Mouse (Mus musculus): ENCODE data around the gene Dusp15.
A peak's percentile ranks its signal among the peaks of the same experiment; 100 is the strongest.

Dusp15 gene

DNA sequence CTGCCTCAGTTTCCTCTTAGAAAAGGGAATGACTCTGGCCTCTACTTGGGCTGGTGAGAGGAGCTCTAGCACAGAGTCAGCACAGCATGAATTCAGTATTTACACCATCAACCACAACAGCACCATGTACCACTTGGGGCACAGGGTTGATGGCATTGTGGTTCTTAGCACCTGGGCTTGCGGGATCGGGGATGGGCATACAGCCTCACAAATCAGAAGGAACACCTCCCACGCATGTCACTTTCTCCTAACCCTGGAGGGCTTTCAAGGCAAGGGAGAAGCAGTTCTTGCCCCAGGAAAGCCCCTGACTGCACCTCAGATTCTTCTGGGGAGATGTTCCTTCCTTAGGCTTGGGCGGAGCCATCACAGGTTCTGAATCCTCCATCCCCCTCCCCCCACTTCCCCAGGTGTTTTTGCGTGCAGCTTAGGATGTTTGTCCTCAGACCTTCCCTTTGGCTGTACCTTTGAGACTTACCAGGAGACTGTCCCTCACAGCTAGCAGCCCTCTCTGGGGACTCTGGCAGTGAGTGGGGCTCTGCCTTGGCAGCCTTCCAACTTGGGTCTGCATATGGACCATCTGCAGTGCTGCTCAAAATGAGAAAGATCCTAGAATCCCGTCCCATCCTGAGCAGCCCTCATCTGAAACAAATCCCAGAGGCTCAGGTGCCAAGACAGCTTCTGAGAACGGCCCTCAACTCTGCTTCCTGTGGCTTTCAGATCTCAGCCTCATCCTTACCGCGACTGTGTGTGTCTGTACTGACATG is 45.0 kb downstream of the Dusp15 start:
- DNase-seq (ENCODE audit: extremely low read depth, low read depth) = no peak

DNA sequence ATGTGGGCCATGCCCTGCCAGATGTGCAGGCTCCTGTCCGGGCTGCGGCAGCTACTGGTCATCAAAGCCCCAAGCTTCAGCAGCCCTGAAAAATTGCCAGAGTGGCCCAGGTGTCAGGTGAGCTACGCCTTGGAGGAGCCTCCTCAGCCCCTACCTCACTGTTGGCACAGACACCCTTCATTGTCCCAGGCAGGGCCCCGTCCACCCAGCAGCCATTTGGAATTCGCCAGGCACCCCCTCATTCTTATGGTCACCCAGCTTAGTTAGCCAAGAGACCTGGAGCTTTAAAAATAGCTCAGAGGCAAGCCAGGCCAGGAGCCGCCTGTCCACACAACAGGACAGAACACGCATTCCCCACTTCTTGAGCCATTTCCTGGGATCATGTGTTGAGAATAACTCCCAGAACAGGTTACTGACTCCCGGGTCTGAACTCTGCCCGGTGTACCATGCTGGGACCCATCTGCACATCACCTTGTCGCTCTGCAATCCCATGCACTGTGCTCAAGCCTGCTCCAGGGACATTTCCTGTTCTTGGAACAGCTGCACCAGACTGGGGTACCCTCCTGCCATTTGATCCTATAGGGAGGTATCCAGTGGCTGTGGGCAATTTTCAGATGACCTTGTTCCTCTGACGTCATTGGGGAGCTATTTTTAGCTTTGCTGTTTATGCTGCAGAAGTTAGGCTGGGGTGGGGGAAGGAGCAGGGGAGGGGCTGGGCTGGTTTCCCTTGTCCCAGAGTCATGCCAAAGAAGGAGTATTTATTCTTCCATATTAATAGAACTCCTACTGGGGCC is 46.3 kb downstream of the Dusp15 start:
- no peak for DNase-seq (ENCODE audit: extremely low read depth, low read depth)

DNA sequence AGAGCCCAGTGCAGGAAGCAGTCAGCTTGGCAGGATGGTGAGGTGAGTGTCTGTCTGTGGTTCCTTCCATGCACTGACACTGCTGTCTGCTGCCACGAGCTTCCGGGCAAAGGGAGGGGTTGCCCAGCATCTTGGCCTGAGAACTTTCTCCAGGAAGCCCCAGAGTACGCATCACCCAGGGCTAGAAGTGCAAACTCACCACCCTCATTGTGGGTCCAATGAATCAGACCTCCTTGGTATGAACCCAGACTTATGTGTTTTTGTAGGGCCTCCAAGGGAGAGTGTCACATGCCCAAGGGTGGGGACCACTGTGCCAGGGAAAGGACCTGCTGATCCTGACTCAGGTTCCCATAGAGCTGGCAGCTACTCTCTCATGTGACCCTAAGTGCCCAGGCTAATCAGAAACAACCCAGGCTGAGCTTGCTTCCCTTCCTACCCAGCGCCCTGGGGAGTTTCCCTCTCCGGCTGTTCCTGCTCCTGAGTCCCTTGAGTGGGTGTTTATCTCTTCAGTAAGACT is 47.3 kb downstream of the Dusp15 start:
- peak; percentile 12 for DNase-seq (ENCODE audit: extremely low read depth, low read depth)

DNA sequence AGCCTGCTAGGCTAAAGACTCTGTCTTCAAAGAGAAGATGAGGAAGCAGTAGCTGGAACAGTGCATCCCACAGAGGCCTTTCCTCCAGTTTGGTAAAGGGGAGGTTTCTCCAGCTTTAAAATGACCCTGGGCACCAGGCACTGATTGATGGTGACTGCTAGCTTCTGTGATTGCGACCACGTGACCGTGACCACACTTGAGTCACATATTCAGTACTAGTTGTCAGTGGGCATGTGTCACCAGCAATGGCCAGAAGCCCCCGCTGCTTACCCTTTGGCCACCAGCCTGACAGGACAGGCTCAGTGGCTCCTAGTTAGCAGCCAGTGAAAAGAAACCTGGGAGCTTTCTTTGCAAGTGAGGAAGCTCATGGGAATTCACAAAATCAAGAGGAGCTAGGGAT is 47.9 kb downstream of the Dusp15 start:
- DNase-seq (ENCODE audit: extremely low read depth, low read depth) = no peak

DNA sequence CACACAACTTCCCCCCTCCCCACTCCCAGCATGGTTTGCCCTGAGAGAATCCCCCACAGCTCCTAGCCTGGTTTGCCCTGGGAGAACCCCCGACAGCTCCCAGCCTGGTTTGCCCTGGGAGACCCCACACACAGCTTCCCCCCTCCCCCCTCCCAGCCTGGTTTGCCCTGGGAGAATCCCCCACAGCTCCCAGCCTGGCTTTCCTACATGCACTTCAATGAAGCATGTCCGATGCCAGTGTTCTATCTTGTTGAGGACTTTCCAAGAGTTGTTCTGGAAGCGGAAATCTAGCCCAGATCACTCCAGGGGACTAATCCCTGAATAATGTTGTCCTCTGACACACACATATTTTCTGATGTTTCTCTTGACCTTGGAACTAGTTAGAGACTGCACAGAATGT is 48.8 kb downstream of the Dusp15 start:
- no peak for DNase-seq (ENCODE audit: extremely low read depth, low read depth)

DNA sequence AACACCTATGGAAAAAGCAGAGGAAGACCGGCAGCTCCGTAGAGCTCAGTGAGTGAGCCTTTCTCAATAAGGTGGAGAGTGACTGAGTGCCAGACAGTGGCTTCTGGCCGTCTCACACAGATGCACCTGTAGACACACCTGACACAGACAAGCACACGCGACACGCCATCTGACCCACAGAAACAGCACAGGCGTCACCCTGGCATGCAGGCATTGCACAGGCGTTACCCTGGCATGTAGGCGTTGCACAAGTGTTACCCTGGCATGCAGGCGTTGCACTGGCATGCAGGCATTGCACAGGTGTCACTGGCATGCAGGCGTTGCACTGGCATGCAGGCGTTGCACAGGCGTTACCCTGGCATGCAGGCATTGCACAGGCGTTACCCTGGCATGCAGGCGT is 50.2 kb downstream of the Dusp15 start:
- no peak for DNase-seq (ENCODE audit: extremely low read depth, low read depth)

DNA sequence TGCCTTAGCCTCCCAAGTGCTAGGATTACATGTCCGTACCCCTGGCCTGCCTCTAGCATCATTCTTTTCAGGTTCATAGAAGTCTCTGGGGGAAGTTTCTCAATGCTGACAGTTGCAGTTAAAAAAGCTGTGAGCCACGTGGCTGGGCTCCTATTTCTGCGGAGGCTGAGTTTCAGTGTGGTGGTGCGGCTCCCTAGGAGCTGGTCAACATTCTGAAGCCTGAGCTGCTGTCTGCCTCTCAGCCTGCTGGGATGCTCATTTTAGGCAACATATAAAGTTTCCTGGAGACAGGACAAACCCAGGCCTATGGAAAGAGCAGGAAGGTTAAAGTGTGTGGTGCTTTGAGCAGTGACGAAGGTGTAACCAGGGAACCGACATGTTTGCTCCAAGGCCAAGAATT is 52.5 kb downstream of the Dusp15 start:
- DNase-seq (ENCODE audit: extremely low read depth, low read depth) = no peak

DNA sequence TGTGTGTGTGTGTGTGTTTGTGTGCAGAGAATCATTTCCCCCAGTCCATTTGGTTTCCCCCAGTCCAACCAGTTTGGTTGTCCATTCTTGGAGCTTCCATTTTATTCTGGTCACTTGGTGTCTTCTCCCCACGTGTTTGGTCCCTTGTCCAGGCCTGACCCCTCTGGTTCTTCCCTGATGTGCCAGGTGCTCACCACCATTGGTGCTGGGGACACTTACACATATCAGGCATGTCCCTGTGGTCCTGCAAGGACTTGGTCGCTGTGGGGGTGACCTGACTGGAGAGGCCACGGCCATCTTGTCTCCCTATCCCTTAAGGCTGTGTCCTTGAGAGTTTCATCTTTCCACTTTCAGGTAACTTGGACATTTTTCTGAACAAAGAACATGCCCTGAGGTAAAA is 54.6 kb downstream of the Dusp15 start:
- DNase-seq (ENCODE audit: extremely low read depth, low read depth) = no peak

DNA sequence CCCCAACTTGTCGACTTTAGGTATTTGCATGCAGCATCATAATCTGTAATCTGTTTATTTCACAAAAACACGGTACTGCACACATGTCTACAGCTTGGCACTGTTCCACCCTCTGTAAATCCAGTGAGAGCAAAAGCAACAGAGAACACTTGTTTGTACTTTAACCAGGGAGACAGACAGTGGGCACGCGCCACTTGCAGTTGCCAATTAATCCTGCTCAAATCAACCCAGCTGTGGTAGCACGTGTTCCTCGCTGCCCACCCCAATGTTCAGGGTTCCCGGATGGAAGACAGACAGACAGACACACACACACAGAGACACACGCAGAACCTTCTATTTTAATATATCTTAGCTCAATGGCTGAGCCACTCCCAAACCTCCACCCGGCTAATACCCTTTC is 55.7 kb downstream of the Dusp15 start:
- DNase-seq (ENCODE audit: extremely low read depth, low read depth) = no peak

All from MEL-GATA-1-ER (cell line).